Mouse (Mus musculus): Measurements from ENCODE around the gene Gmfb. TPM values are rescaled to one million over a fixed set of nuclear protein-coding genes. Genes with fewer than 3 reads are reported as not detected.

The Gmfb gene
- polyA plus RNA-seq (2015; fragmentation: Nextera tagmentation; extraction: Ambion mirVana) = 107 and 109 TPM in 2 replicates

DNA sequence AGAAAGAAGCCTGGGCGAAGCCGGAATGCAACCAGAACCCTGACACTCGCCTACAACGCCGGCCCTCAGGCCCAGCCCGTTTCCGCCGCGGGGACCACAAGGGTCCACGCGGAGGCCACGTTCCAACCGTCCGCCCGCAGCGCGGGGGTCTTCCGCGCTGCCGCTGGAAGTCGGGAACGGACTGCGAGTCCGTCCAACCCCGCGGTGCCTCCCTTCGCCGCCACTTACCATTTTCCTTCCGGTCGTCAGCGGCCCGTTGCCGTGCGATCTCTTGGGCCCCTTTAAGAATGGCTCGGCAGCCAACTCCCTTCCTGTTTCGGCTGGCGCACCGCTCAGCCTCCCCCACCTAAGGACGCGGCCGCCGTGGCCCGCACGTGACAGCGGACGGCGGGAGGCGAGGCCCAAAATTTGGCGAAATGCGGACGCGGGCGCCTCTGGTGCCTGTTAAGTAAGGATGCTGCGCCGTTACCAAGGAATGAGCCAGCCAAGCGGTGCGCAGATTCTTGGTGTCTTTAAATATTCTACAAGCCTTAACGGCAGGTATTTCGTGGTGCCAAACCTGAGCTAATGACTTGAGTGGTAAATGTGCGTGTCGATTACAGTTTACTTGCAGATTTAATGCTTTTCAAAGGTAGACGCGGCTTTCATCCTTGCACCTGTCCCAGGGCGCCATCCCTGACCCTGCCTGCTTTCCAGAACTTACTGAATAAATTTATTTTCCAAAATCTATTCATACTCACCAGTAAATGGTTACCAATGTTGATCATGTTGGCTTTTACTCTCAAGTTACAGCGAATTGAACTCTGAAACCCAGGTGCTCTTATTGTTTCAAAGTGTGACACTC is at the start of gene Gmfb:
Gmfb (minus strand) TSS at position 370 of the 844 bp plus-strand sequence.
- ATAC-seq (ENCODE audit: low FRiP score) = peak; percentile 98
- H3K9me3 ChIP-seq = no peaks in the 10 kb centered on the region
- peak within 1 kb of the TSS; percentile 80 for H3K4me2 ChIP-seq
- H3K9ac ChIP-seq = peak within 1 kb of the TSS; percentile 90
- H3K4me3 ChIP-seq = peak within 1 kb of the TSS; percentile 85
- under 1% methylated on average over 65 of the region's 65 CpGs for WGBS
- H3K27me3 ChIP-seq = peaks cover 29% of the 10 kb centered on the region; the same call in 1 of the 2 replicates
- H3K27ac ChIP-seq = peak within 1 kb of the TSS; percentile 87
- H3K36me3 ChIP-seq = peaks cover 5% of the 10 kb centered on the region; the same call in 1 of the 2 replicates
- peaks cover 20% of the 10 kb centered on the region for H3K4me1 ChIP-seq (replicated peaks)

DNA sequence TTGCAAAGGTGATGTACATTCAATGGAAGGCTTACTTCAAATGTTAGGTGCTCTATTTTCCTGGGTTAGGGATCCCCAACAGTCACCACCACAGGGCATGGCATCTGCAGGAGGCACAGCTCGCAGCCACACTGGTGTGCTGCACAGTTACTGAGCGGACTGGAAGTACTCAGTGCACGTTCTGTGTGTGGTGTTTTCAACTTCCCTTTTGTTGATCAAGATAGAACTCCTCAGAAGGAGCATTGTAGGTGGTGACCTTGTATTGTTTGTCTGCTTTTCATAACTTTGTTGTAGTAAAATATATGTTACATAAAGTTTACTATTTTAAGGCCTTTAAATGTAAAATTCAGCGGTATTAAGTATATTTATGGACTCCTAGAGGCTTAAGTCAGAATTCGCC is 40.9 kb upstream of the Gmfb start:
- WGBS = 93% methylated on average over 5 of the region's 5 CpGs
- Histone ChIP-seq H3K9me3 (no peaks in the 10 kb centered on the region), H3K9ac (no peak overlapping the region), H3K4me2 (no peak overlapping the region), H3K27ac (no peak overlapping the region), H3K27me3 (no peaks in the 10 kb centered on the region), H3K36me3 (no peaks in the 10 kb centered on the region; the same call in 1 of the 2 replicates), H3K4me3 (no peak overlapping the region), H3K4me1 (replicated peaks) (no peaks in the 10 kb centered on the region)
- no peak for ATAC-seq (ENCODE audit: low FRiP score)

DNA sequence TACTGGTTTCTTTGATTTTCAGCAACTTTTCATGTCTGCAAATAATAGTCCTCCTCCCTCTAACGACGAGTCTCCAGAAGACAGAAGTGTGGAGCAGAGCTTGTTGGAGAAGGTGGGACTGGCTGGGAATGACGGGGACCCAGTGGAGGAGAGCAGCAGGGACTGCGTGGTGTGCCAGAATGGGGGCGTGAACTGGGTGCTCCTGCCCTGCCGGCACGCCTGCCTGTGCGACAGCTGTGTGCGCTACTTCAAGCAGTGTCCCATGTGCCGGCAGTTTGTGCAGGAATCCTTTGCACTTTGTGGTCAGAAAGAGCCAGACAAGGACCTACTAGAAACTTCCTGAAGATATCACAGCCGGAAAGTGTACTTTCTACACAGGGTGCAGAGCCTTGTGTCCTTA is 31.6 kb upstream of the Gmfb start:
- Histone ChIP-seq H3K4me2 (no peak overlapping the region), H3K27ac (no peak overlapping the region), H3K27me3 (no peaks in the 10 kb centered on the region), H3K9me3 (no peaks in the 10 kb centered on the region), H3K4me1 (replicated peaks) (no peaks in the 10 kb centered on the region), H3K4me3 (no peak overlapping the region), H3K9ac (no peak overlapping the region), H3K36me3 (peaks cover 9% of the 10 kb centered on the region)
- ATAC-seq (ENCODE audit: low FRiP score) = no peak
- 90% methylated on average over 11 of the region's 11 CpGs for WGBS

DNA sequence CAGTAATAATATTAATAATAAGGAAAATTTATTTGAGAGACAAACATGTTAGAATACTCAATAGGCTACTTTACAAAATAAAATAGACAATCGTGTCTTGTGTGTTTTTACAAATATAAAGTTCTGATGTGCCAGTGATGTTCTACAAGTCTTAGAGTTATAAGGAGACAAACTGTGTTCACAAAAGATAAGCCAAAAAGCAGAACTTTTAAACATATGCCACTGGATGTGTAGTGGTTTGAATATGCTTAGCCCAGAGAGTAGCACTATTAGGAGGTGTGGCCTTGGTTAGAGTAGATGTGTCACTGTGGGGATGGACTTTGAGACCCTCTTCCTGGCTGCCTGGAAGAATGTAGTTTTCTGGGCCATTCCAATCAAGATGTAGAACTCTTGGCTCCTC is 27.7 kb upstream of the Gmfb start:
- Histone ChIP-seq H3K27me3 (no peaks in the 10 kb centered on the region), H3K9me3 (no peaks in the 10 kb centered on the region), H3K4me2 (no peak overlapping the region), H3K4me3 (no peak overlapping the region), H3K4me1 (replicated peaks) (no peaks in the 10 kb centered on the region), H3K9ac (no peak overlapping the region), H3K36me3 (peaks cover 16% of the 10 kb centered on the region), H3K27ac (no peak overlapping the region)
- WGBS = 98% methylated on average over 1 of the region's 1 CpGs
- ATAC-seq (ENCODE audit: low FRiP score) = no peak

DNA sequence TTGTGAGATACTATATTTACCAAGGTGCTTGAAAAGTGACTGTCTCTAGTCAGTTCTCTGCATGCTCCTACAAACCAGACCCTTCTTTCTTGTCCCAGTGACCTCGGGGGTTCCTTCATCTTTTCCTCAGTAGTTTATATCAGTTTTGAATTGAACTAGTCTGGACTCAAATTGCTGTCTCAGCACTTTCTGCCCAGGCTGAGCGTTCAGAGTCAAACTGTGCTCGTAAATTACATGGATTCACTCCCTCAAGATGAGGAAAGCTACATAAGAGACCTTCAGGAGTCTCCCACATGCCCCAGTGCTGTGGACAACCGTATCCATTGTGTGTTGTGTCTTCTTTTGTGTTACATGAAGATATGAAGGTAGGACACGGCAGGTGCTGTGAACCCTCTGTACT is 26.7 kb upstream of the Gmfb start:
- Histone ChIP-seq H3K4me1 (replicated peaks) (no peaks in the 10 kb centered on the region), H3K27me3 (no peaks in the 10 kb centered on the region), H3K4me3 (no peak overlapping the region), H3K9ac (no peak overlapping the region), H3K4me2 (no peak overlapping the region), H3K9me3 (no peaks in the 10 kb centered on the region), H3K36me3 (peaks cover 10% of the 10 kb centered on the region), H3K27ac (no peak overlapping the region)
- WGBS = 82% methylated on average over 5 of the region's 5 CpGs
- ATAC-seq (ENCODE audit: low FRiP score) = no peak

DNA sequence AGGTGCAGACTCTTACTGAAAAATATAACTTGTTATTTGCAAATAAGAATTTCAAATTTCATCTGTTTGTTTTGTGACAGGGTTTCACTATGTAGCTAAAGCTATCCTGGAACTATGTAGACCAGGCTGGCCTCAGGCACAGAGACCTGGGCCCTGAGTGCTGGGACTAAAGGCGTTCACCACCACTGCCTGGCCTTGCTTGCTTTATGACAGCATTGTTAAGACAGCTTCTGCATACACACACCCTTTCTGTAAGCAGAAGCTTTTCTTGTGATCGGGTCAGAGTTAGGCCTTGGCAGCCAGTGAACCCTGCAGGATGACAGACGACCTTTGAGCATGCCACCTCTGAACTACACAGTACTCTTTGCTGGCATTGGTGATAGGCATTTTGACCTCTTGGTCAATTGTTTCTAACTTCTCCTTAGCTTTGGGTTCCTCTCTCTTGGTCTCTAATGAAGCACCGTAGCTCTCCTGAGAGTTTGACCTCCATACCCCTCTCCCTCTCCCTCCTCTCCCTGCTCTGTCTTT is 26.1 kb upstream of the Gmfb start:
- Histone ChIP-seq H3K27ac (no peak overlapping the region), H3K27me3 (no peaks in the 10 kb centered on the region), H3K4me1 (replicated peaks) (no peaks in the 10 kb centered on the region), H3K9ac (no peak overlapping the region), H3K36me3 (peaks cover 8% of the 10 kb centered on the region; the same call in 1 of the 2 replicates), H3K4me2 (no peak overlapping the region), H3K9me3 (no peaks in the 10 kb centered on the region), H3K4me3 (no peak overlapping the region)
- 77% methylated on average over 4 of the region's 4 CpGs for WGBS
- no peak for ATAC-seq (ENCODE audit: low FRiP score)

GRCm38 (mm10) chr14:46845706-46846105 is 23.7 kb upstream of the Gmfb start:
- H3K4me2 ChIP-seq = no peak overlapping the region
- H3K27me3 ChIP-seq = no peaks in the 10 kb centered on the region
- no peak overlapping the region for H3K27ac ChIP-seq
- no peak overlapping the region for H3K9ac ChIP-seq
- H3K4me3 ChIP-seq = no peak overlapping the region
- no peaks in the 10 kb centered on the region for H3K9me3 ChIP-seq
- no peak for ATAC-seq (ENCODE audit: low FRiP score)
- WGBS = 95% methylated on average over 11 of the region's 11 CpGs
- no peaks in the 10 kb centered on the region for H3K4me1 ChIP-seq (replicated peaks)
- H3K36me3 ChIP-seq = peaks cover 25% of the 10 kb centered on the region

DNA sequence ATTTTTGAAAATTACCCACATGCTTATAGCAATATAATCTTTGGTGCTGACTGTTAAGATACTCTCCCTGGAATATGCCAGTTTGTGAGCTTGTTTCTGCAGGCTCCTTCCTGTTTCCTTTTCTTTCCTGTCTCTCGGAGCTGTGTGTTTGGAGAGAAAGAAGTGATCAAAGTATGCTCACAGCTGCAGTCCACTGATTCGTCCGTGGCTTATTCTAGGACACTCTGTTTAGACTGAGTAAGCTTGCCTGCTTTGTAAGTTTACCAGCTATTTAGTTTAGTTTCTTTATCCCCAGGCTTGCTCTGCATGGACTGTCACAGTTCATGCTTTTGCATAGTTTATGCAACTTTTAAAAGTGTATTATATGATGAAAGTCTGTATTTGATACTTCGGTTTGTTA is 17.3 kb upstream of the Gmfb start:
- H3K9ac ChIP-seq = no peak overlapping the region
- H3K4me3 ChIP-seq = no peak overlapping the region
- WGBS = 76% methylated on average over 4 of the region's 4 CpGs
- H3K36me3 ChIP-seq = peaks cover 19% of the 10 kb centered on the region
- no peak overlapping the region for H3K27ac ChIP-seq
- no peaks in the 10 kb centered on the region for H3K9me3 ChIP-seq
- no peak for ATAC-seq (ENCODE audit: low FRiP score)
- no peaks in the 10 kb centered on the region for H3K4me1 ChIP-seq (replicated peaks)
- no peaks in the 10 kb centered on the region for H3K27me3 ChIP-seq
- H3K4me2 ChIP-seq = no peak overlapping the region

DNA sequence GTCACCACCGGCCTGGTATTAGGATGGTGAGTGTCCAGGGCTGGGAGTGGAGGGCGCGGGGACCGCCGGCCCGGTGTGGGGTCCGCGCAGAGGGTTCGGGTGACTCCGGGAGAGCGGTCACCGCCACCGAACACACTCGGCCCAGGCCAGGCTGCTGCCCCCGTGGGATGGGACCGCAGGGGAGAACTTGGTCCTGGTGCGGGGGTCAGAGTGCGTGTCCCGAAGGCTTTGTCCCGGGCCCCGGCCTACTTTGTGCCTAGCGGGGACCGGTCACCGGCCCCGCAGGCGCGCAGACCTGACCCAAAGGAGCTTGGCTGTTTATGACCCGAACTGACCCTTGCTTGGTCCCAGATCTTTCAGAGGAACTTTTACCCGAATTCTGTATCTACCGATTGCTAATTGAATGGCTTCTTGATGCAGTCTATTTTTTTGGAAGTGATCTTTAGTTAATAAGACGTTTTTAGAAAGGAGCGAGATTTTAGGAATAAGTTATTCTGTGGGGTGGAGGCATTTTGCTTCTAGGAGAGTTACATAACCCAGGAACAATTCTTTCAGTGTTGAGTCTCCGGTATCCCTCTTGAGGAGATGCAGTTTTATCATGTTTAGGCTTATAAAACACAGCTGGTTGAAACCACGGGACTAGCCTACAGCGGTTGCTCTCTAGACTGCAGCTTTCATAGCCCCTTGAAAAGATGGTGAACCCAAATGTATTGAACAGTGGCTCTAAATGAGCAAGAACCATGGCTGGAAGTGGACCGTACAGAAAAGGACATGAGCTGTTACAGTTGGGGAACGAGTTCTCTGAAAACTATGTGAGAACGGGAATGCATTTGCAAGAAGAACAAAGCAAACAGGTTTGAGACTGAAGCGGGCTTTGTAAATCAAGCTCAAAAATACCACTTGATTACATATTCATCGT is 10.6 kb upstream of the Gmfb start:
- peaks cover 10% of the 10 kb centered on the region for H3K4me1 ChIP-seq (replicated peaks)
- H3K4me3 ChIP-seq = peak overlapping the region; percentile 56
- no peak for ATAC-seq (ENCODE audit: low FRiP score)
- no peak overlapping the region for H3K27ac ChIP-seq
- H3K9ac ChIP-seq = peak overlapping the region; percentile 80
- 0 out of 2 replicates have a peak, but pooled peaks cover 3% of the 10 kb centered on the region for H3K27me3 ChIP-seq
- 9% methylated on average over 40 of the region's 40 CpGs for WGBS
- H3K4me2 ChIP-seq = peak overlapping the region; percentile 84
- H3K9me3 ChIP-seq = no peaks in the 10 kb centered on the region
- no peaks in the 10 kb centered on the region for H3K36me3 ChIP-seq

DNA sequence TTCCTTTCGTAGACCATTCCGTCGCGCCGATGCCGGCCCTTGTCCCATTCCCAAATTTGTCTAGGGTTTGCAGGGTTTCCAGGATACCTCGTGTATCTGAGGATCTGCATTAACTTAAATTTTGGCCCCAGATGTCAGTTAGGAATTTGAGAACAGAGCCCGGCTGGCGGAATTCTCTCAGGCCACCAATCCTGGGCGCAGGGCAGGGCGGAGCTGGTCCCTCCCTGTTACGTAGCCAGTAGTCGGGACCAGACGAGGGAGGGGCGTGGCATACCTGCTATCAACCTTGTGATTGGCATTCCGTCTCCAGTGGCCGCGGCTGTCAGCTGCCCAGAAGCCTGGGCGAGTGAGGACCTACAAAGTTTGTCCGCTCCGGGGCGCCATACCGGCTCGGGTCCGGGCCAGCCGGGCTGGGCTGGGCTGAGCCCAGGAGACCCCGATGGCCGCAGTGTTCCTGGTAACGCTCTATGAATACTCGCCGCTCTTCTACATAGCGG is 9.8 kb upstream of the Gmfb start, which contains the start of gene Cgrrf1:
Cgrrf1 (plus strand) TSS at position 289 of the 497 bp plus-strand sequence.
- H3K9me3 ChIP-seq = no peaks in the 10 kb centered on the region
- peak; percentile 99 for ATAC-seq (ENCODE audit: low FRiP score)
- H3K36me3 ChIP-seq = no peaks in the 10 kb centered on the region
- peak within 1 kb of the TSS; percentile 56 for H3K4me3 ChIP-seq
- peaks cover 10% of the 10 kb centered on the region for H3K4me1 ChIP-seq (replicated peaks)
- 0 out of 2 replicates have a peak, but pooled peaks cover 3% of the 10 kb centered on the region for H3K27me3 ChIP-seq
- H3K4me2 ChIP-seq = peak within 1 kb of the TSS; percentile 84
- peak within 1 kb of the TSS; percentile 80 for H3K9ac ChIP-seq
- under 1% methylated on average over 27 of the region's 32 CpGs for WGBS
- no peak within 1 kb of the TSS for H3K27ac ChIP-seq

DNA sequence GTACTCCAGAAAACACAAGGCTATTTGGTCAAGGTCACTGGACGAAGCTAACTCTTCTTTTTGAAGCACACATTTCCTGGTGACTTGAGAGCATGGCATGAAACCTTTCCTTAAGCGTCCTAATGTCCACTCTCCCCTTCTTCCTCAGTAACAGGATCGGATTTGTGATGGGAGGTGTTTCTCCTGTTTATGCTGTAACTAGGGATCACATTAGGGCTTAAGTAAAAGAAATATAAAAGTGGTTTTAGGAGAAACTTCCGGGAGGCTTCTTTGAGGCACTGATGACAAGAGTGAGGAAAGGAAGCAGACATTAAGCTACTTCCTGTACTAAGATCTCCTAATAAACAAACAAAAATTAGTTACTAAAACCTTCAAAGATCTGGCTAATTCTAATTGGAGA is 9.3 kb upstream of the Gmfb start:
- Histone ChIP-seq H3K4me1 (replicated peaks) (peaks cover 10% of the 10 kb centered on the region), H3K4me3 (peak overlapping the region; percentile 56), H3K4me2 (peak overlapping the region; percentile 84), H3K27me3 (0 out of 2 replicates have a peak, but pooled peaks cover 3% of the 10 kb centered on the region), H3K27ac (no peak overlapping the region), H3K9ac (peak overlapping the region; percentile 80; the same call in 1 of the 2 replicates), H3K9me3 (no peaks in the 10 kb centered on the region), H3K36me3 (no peaks in the 10 kb centered on the region)
- no peak for ATAC-seq (ENCODE audit: low FRiP score)
- WGBS = 12% methylated on average over 4 of the region's 4 CpGs

GRCm38 (mm10) chr14:46827430-46827829 is 5.4 kb upstream of the Gmfb start:
- Histone ChIP-seq H3K27me3 (peaks cover 32% of the 10 kb centered on the region; the same call in 1 of the 2 replicates), H3K4me3 (no peak overlapping the region), H3K27ac (no peak overlapping the region), H3K9ac (no peak overlapping the region), H3K9me3 (no peaks in the 10 kb centered on the region), H3K4me1 (replicated peaks) (peaks cover 4% of the 10 kb centered on the region), H3K4me2 (no peak overlapping the region), H3K36me3 (no peaks in the 10 kb centered on the region)
- 94% methylated on average over 1 of the region's 1 CpGs for WGBS
- no peak for ATAC-seq (ENCODE audit: low FRiP score)

Measured in hindbrain, embryonic 13.5 days (tissue).